Mouse (Mus musculus) heart, embryonic 14.5 days (tissue): ENCODE results near the gene Abca5. TPM values are rescaled to one million over a fixed set of nuclear protein-coding genes. Genes with fewer than 3 reads are reported as not detected.
"Not testable (repeated sequence)": the region's sequence is repeated elsewhere in the genome, so short reads cannot be mapped to it uniquely, and the experiment has no call there.

Source experiments
- ATAC-seq: fragments of 200-750 bp; cut with Nextera tagmentation; 2 replicates; pipeline ENCODE4 v1.8.0; 2017; ENCODE audit warnings: low read depth, moderate TSS enrichment; ENCODE audit not compliant: insufficient number of reproducible peaks, insufficient read depth, low FRiP score
- H3K27ac ChIP-seq, 2 experiments: fragments of 200-500 bp in 1 of 2; fragments of 300-500 bp in 1 of 2; sonication (generic) in 1 of 2; replicated peaks in 1 of 2; 2 replicates each; pipeline ENCODE4 v1.5.1; 2012 to 2014; ENCODE audit warnings: low read depth in 2 of 2, low read length in 2 of 2, control low read depth in 1 of 2, mild to moderate bottlenecking in 1 of 2, mixed read lengths in 1 of 2; ENCODE audit not compliant: control insufficient read depth in 1 of 2, insufficient read depth in 1 of 2
- H3K27me3 ChIP-seq: fragments of 300-500 bp; sonication (generic); 2 replicates; pipeline ENCODE4 v1.6.1; 2014; ENCODE audit warnings: mild to moderate bottlenecking, low read length, control low read depth; ENCODE audit not compliant: control insufficient read depth, insufficient read depth
- H3K36me3 ChIP-seq: fragments of 300-500 bp; sonication (generic); 2 replicates; pipeline ENCODE4 v1.6.1; 2014; ENCODE audit warnings: mild to moderate bottlenecking, control low read depth, low read length, mixed read lengths; ENCODE audit not compliant: control insufficient read depth, insufficient read depth
- H3K4me1 ChIP-seq, 2 experiments: fragments of 200-500 bp in 1 of 2; fragments of 300-500 bp in 1 of 2; sonication (generic) in 1 of 2; 2 replicates each; pipeline ENCODE4 v1.6.1; 2012 to 2014; ENCODE audit warnings: low read length in 2 of 2, control low read depth in 1 of 2, mixed read lengths in 1 of 2; ENCODE audit not compliant: control insufficient read depth in 2 of 2, insufficient read depth in 2 of 2
- H3K4me2 ChIP-seq: fragments of 300-500 bp; sonication (generic); 2 replicates; pipeline ENCODE4 v1.6.1; 2014; ENCODE audit warnings: mild to moderate bottlenecking, low read length
- H3K4me3 ChIP-seq, 2 experiments: fragments of 200-500 bp in 1 of 2; fragments of 300-500 bp in 1 of 2; sonication (generic) in 1 of 2; 2 replicates each; pipeline ENCODE4 v1.5.1; 2012 to 2014; ENCODE audit warnings: low read length in 2 of 2, mild to moderate bottlenecking in 2 of 2, control low read depth in 1 of 2, low read depth in 1 of 2, moderate library complexity in 1 of 2; ENCODE audit not compliant: control insufficient read depth in 1 of 2, insufficient read depth in 1 of 2
- H3K9ac ChIP-seq: fragments of 300-500 bp; sonication (generic); 2 replicates; pipeline ENCODE4 v1.6.1; 2014; ENCODE audit warnings: mild to moderate bottlenecking, low read length
- H3K9me3 ChIP-seq: fragments of 300-500 bp; sonication (generic); 2 replicates; pipeline ENCODE4 v1.6.1; 2016; ENCODE audit warnings: low read length, control low read depth; ENCODE audit not compliant: control insufficient read depth
- WGBS: fragments of 180-500 bp; shearing (Covaris S2); extraction: QIAGEN DNeasy Blood & Tissue Kit; methylation state at CpG from one replicate; pipeline ENCODE4 v1.1.7; 2014; 5-methylcytosine and 5-hydroxymethylcytosine counted together
- polyA plus RNA-seq: library from polyadenylated mRNA; unstranded; fragments of >200 nt; fragmentation: Nextera tagmentation; extraction: Ambion mirVana; gene quantifications from 2 replicates; pipeline ENCODE4 v1.2.1, GENCODE M21; 2014

Gene Abca5
- polyA plus RNA-seq, 1 experiment from 2014 or later: 5.0 TPM

GRCm38 (mm10) chr11:110369312-110370019 lies 31.9 kb upstream of the Abca5 start:
- no peaks in the 10 kb centered on the region for H3K27me3 ChIP-seq
- no peak for ATAC-seq
- peak overlapping the region; percentile 23 to 24 for H3K4me3 ChIP-seq
- H3K9me3 ChIP-seq: no peaks in the 10 kb centered on the region
- H3K4me1 ChIP-seq: peaks cover 0 to 6% of the 10 kb centered on the region in 2 experiments; a peak in 1 of 4 replicates
- H3K9ac ChIP-seq: peak overlapping the region; percentile 57
- H3K36me3 ChIP-seq: no peaks in the 10 kb centered on the region
- peak overlapping the region; percentile 56 for H3K4me2 ChIP-seq
- H3K27ac ChIP-seq: peak overlapping the region in 1 of 2 experiments; percentile 35; a peak in 1 of 4 replicates
- WGBS: 15% methylated on average over 15 of the region's 15 CpGs

GRCm38 (mm10) chr11:110367638-110368037 lies 30.1 kb upstream of the Abca5 start:
- H3K4me2 ChIP-seq: no peak overlapping the region

GRCm38 (mm10) chr11:110366902-110367301 lies 29.4 kb upstream of the Abca5 start:
- no peaks in the 10 kb centered on the region for H3K27me3 ChIP-seq
- ATAC-seq: no peak
- no peak overlapping the region for H3K4me2 ChIP-seq
- H3K4me3 ChIP-seq: no peak overlapping the region
- H3K9me3 ChIP-seq: no peaks in the 10 kb centered on the region
- WGBS: 70% methylated on average over 3 of the region's 3 CpGs
- no peak overlapping the region for H3K27ac ChIP-seq
- no peak overlapping the region for H3K9ac ChIP-seq
- H3K4me1 ChIP-seq: peaks cover 0 to 6% of the 10 kb centered on the region in 2 experiments; a peak in 1 of 4 replicates
- no peaks in the 10 kb centered on the region for H3K36me3 ChIP-seq

More at GRCm38 (mm10) chr11:110367638-110368037, 30.1 kb upstream of the Abca5 start:
- Histone ChIP-seq H3K36me3 (no peaks in the 10 kb centered on the region), H3K4me1 (peaks cover 0 to 6% of the 10 kb centered on the region in 2 experiments; a peak in 1 of 4 replicates), H3K9me3 (no peaks in the 10 kb centered on the region), H3K27ac (no peak overlapping the region), H3K4me3 (no peak overlapping the region), H3K9ac (no peak overlapping the region), H3K27me3 (no peaks in the 10 kb centered on the region)
- no peak for ATAC-seq
- 91% methylated on average over 13 of the region's 13 CpGs for WGBS

GRCm38 (mm10) chr11:110365016-110365415 lies 27.5 kb upstream of the Abca5 start:
- no peak overlapping the region for H3K27ac ChIP-seq
- H3K4me3 ChIP-seq: no peak overlapping the region
- H3K9me3 ChIP-seq: no peaks in the 10 kb centered on the region
- WGBS: 69% methylated on average over 3 of the region's 3 CpGs
- H3K4me2 ChIP-seq: no peak overlapping the region
- ATAC-seq: no peak
- no peaks in the 10 kb centered on the region for H3K36me3 ChIP-seq
- H3K4me1 ChIP-seq: peaks cover 0 to 6% of the 10 kb centered on the region in 2 experiments; a peak in 1 of 4 replicates
- H3K9ac ChIP-seq: no peak overlapping the region
- no peaks in the 10 kb centered on the region for H3K27me3 ChIP-seq

- Histone ChIP-seq H3K27me3 (no peaks in the 10 kb centered on the region), H3K4me3 (no peak overlapping the region), H3K36me3 (no peaks in the 10 kb centered on the region), H3K27ac (peak overlapping the region in 1 of 2 experiments; percentile 14; a peak in 1 of 4 replicates), H3K4me2 (peak overlapping the region; percentile 42; the same call in 1 of the 2 replicates), H3K9ac (no peak overlapping the region), H3K9me3 (no peaks in the 10 kb centered on the region; the same call in 1 of the 2 replicates), H3K4me1 (no peaks in the 10 kb centered on the region)
- no peak for ATAC-seq
- WGBS: 56% methylated on average over 16 of the region's 16 CpGs
These were observed 20.4 kb upstream of the Abca5 start for GRCm38 (mm10) chr11:110357756-110358551.

- not testable (repeated sequence) for ATAC-seq, H3K27me3 ChIP-seq
These were observed 17.6 kb upstream of the Abca5 start for GRCm38 (mm10) chr11:110355131-110355530.

GRCm38 (mm10) chr11:110354261-110354660 lies 16.7 kb upstream of the Abca5 start:
- Histone ChIP-seq H3K27ac (no peak overlapping the region), H3K27me3 (no peaks in the 10 kb centered on the region)

More at GRCm38 (mm10) chr11:110355131-110355530, 17.6 kb upstream of the Abca5 start:
- not testable (repeated sequence) for H3K9me3 ChIP-seq, H3K36me3 ChIP-seq, H3K4me3 ChIP-seq, H3K4me1 ChIP-seq, H3K4me2 ChIP-seq, H3K27ac ChIP-seq, H3K9ac ChIP-seq
- WGBS: 84% methylated on average over 9 of the region's 9 CpGs

More at GRCm38 (mm10) chr11:110354261-110354660, 16.7 kb upstream of the Abca5 start:
- Histone ChIP-seq H3K9me3 (no peaks in the 10 kb centered on the region), H3K4me1 (no peaks in the 10 kb centered on the region), H3K4me2 (no peak overlapping the region), H3K4me3 (no peak overlapping the region), H3K36me3 (no peaks in the 10 kb centered on the region), H3K9ac (no peak overlapping the region)
- ATAC-seq: no peak
- 67% methylated on average over 9 of the region's 9 CpGs for WGBS
